ENCODE assay signal across 8 mouse cellular contexts in the genomic region with DNA sequence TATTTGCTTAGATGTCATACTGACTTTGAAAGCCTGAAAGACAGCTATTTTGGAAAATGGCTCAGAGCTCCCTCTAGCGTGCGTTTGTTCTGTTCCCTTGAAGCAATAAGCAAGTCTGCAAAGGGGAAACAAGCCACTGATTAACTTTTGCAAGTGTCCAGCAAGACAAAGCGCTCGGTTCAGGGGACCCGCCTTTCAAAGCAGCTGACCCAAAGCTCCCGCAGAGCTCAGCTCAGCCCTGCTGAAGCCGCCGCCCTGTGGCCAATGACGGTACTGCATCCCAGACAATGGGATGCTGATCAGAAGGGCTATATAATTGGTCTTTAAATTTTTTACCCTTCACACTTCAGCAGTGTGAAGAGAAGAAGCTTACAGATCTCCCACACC. TPM values are rescaled to one million over a fixed set of nuclear protein-coding genes. Genes with fewer than 3 reads are reported as not detected.
A peak's percentile ranks its signal among the peaks of the same experiment; 100 is the strongest.
DNase-seq lines count a peak whose midpoint lies in the region; ATAC-seq and TF ChIP-seq lines count a peak whose summit lies in the region.

No protein-coding gene starts in this region.

- no peak overlapping the region for H3K4me3 ChIP-seq in heart, adult 2 months
- H3K4me3 ChIP-seq in stomach, embryonic 16.5 days (replicated peaks; ENCODE audit: low read length) = no peak overlapping the region

- TF ChIP-seq EP300 in heart, adult 2 months (IDR thresholded peaks at IDR 0.05; ENCODE audit: insufficient read depth, low read depth, low read length) = peak; percentile 81

- H3K4me1 ChIP-seq in heart, adult 2 months (ENCODE audit: control insufficient read depth, insufficient read depth, low read length) = no peaks in the 10 kb centered on the region; the same call in 1 of the 2 replicates
- no peaks in the 10 kb centered on the region for H3K4me1 ChIP-seq in stomach, embryonic 16.5 days (ENCODE audit: control insufficient read depth, insufficient read depth, low read length)

- peak; percentile 56; the same call in 1 of the 2 replicates for TF ChIP-seq POLR2A in heart, adult 2 months (IDR thresholded peaks at IDR 0.05; ENCODE audit: insufficient read depth, low read depth, low read length)

- no peaks in the 10 kb centered on the region for H3K79me2 ChIP-seq in heart, adult 2 months (replicated peaks; ENCODE audit: control insufficient read depth, insufficient read depth, low read length)

- intact Hi-C loops in heart, adult 2 months (cut with DNase I) = loop anchor here (1.0 kb wide), 1 partner anchor 54 kb away; no protein-coding TSS in a partner anchor

- H3K36me3 ChIP-seq in heart, adult 2 months (ENCODE audit: control insufficient read depth, insufficient read depth, low read length) = no peaks in the 10 kb centered on the region
- H3K36me3 ChIP-seq in stomach, embryonic 16.5 days (ENCODE audit: control insufficient read depth, insufficient read depth, low read length) = no peaks in the 10 kb centered on the region

- 0 out of 2 replicates have a peak overlapping the region, but pooled peaks have one; percentile 16 for H3K4me2 ChIP-seq in stomach, embryonic 16.5 days (ENCODE audit: low read depth, low read length)

- DNase-seq in 3134 (ENCODE audit: extremely low read depth, insufficient read length, low spot score) (peak; percentile 65), liver (peak; percentile 86)
- peak; percentile 89 for DNase-seq in adrenal gland, adult 2 months
- peak; percentile 74 for DNase-seq in embryo, embryonic 11.5 days (ENCODE audit: low read depth, low spot score)
- peak; percentile 88 to 94 for DNase-seq in heart, adult 2 months
- DNase-seq in kidney, adult 8-10 months = peak; percentile 93 to 94
- peak; percentile 95 for DNase-seq in neural tube, embryonic 10.5 days (ENCODE audit: extremely low spot score, low spot score)

- no peak overlapping the region for H3K9ac ChIP-seq in heart, adult 2 months (ENCODE audit: low read depth, low read length)
- H3K9ac ChIP-seq in stomach, embryonic 16.5 days (ENCODE audit: low read length) = no peak overlapping the region

- no peaks in the 10 kb centered on the region for H3K9me3 ChIP-seq in stomach, embryonic 16.5 days (replicated peaks; ENCODE audit: control insufficient read depth, low read length)

- peak; percentile 86 for ATAC-seq in stomach, embryonic 16.5 days (ENCODE audit: insufficient read depth, low FRiP score)

- peak; percentile 93 for TF ChIP-seq CTCF in heart, adult 2 months (IDR thresholded peaks at IDR 0.05)

- H3K27me3 ChIP-seq in heart, adult 2 months (ENCODE audit: control insufficient read depth, insufficient read depth, low read length) = no peaks in the 10 kb centered on the region
- H3K27me3 ChIP-seq in stomach, embryonic 16.5 days (ENCODE audit: control insufficient read depth, insufficient read depth, low read length) = no peaks in the 10 kb centered on the region

- 0% methylated on average over 9 of the region's 9 CpGs for WGBS in heart, adult 2 months
- under 1% methylated on average over 9 of the region's 9 CpGs for WGBS in stomach, embryonic 16.5 days

- peak overlapping the region; percentile 70 for H3K27ac ChIP-seq in heart, adult 2 months
- H3K27ac ChIP-seq in stomach, embryonic 16.5 days (ENCODE audit: low read length) = no peak overlapping the region

RNA-seq across cellular contexts. Expression of a gene that starts 1.2 kb away (rescaled TPM):
- 10 to 100 TPM; 28.1 to 58.7 TPM for total RNA-seq in adrenal gland, adult 2 months (2021)
- polyA plus RNA-seq in adrenal gland, adult 2 months (2012; rRNA removed) = 44.3 and 60.6 TPM in 2 replicates
- total RNA-seq in heart, adult 2 months (2021) = 10 to 100 TPM; 51.6 to 70.1 TPM
- 102 and 143 TPM in 2 replicates for polyA plus RNA-seq in heart, adult 2 months (2012; rRNA removed)
- polyA plus RNA-seq in stomach, embryonic 16.5 days (2015; fragmentation: Nextera tagmentation; extraction: Ambion mirVana) = 2.9 and 3.5 TPM in 2 replicates

RNA-seq across cellular contexts. Expression of a gene that starts 11.9 kb away (rescaled TPM):
- 10 to 100 TPM in 1 of 2 experiments, 1 to 10 TPM in 1; 7.8 to 13.5 TPM for total RNA-seq in adrenal gland, adult 2 months (2021)
- 12.1 and 16.9 TPM in 2 replicates for polyA plus RNA-seq in adrenal gland, adult 2 months (2012; rRNA removed)
- total RNA-seq in heart, adult 2 months (2021) = 1 to 10 TPM; 1.4 to 1.5 TPM
- 4.5 and 5.3 TPM in 2 replicates for polyA plus RNA-seq in heart, adult 2 months (2012; rRNA removed)
- polyA plus RNA-seq in stomach, embryonic 16.5 days (2015; fragmentation: Nextera tagmentation; extraction: Ambion mirVana) = 7.4 and 9.6 TPM in 2 replicates

RNA-seq across cellular contexts. Expression of a gene that starts 48.2 kb away (rescaled TPM):
- total RNA-seq in adrenal gland, adult 2 months (2021) = 10 to 100 TPM in 1 of 2 experiments, 1 to 10 TPM in 1; 9.8 to 12.3 TPM
- 14.4 and 17.5 TPM in 2 replicates for polyA plus RNA-seq in adrenal gland, adult 2 months (2012; rRNA removed)
- 1 to 10 TPM; 2.3 to 2.6 TPM for total RNA-seq in heart, adult 2 months (2021)
- polyA plus RNA-seq in heart, adult 2 months (2012; rRNA removed) = 5.3 and 5.6 TPM in 2 replicates
- 7.9 and 8.3 TPM in 2 replicates for polyA plus RNA-seq in stomach, embryonic 16.5 days (2015; fragmentation: Nextera tagmentation; extraction: Ambion mirVana)

RNA-seq across cellular contexts. Expression of a gene that starts 53.3 kb away (rescaled TPM):
- 100 to 1,000 TPM in 1 of 2 experiments, 10 to 100 TPM in 1; 89.8 to 151 TPM for total RNA-seq in adrenal gland, adult 2 months (2021)
- 189 and 210 TPM in 2 replicates for polyA plus RNA-seq in adrenal gland, adult 2 months (2012; rRNA removed)
- 100 to 1,000 TPM; 103 to 131 TPM for total RNA-seq in heart, adult 2 months (2021)
- 97.7 and 101 TPM in 2 replicates for polyA plus RNA-seq in heart, adult 2 months (2012; rRNA removed)
- polyA plus RNA-seq in stomach, embryonic 16.5 days (2015; fragmentation: Nextera tagmentation; extraction: Ambion mirVana) = 26.1 and 26.3 TPM in 2 replicates

RNA-seq across cellular contexts. Expression of a gene that starts 56.1 kb away (rescaled TPM):
- not detected for total RNA-seq in adrenal gland, adult 2 months (2021)
- not detected in 2 replicates for polyA plus RNA-seq in adrenal gland, adult 2 months (2012; rRNA removed)
- total RNA-seq in heart, adult 2 months (2021) = not detected
- not detected in 2 replicates for polyA plus RNA-seq in heart, adult 2 months (2012; rRNA removed)
- not detected in 2 replicates for polyA plus RNA-seq in stomach, embryonic 16.5 days (2015; fragmentation: Nextera tagmentation; extraction: Ambion mirVana)

Comparison
In these comparisons a context has a peak if more than half of its experiments do, and no peak if none do; other contexts are left out.
1. RNA of a gene that starts 1.2 kb away (polyA plus RNA-seq): 102 to 143 TPM in heart, adult 2 months and 44.3 to 60.6 TPM in adrenal gland, adult 2 months; 2.9 to 3.5 TPM in stomach, embryonic 16.5 days; every median in the first group is over 10 times any median in the second.
2. Peak in every context shown above with its lines, with median percentiles within 50 percentile points of each other: DNase-seq.